Mouse (Mus musculus): ENCODE measurements around the gene Gm21915.

Gm21915 gene

DNA sequence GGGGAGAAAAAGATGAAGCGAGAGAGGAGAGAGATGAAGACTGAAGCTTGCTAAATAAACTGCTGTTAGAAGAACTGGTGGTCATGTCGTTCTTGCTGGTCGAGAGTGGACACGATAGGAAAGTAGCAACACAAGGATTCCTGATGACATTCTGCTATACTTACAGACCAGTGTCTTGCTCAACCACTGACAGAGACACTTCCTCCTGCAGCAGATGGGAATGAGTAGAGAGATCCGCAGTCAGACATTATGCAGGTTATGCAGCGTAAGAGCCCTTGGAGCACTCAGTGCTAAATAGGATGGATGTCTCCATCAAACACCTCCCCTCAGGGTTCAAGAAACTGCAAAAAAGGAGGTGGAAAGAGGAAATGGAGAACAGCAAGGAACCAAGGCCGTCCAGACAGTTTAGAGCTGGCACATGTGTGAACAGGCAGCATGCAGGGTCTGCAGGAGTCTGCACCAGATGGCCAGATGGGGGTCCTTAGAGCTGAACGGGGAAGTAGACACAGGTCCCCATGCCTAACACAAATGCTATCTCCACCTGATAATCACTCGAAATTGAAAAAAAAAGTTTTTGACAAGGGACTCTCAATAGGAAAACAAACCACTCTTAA lies 4.1 kb upstream of the Gm21915 start:
- no peak for DNase-seq (ENCODE audit: low spot score)

DNA sequence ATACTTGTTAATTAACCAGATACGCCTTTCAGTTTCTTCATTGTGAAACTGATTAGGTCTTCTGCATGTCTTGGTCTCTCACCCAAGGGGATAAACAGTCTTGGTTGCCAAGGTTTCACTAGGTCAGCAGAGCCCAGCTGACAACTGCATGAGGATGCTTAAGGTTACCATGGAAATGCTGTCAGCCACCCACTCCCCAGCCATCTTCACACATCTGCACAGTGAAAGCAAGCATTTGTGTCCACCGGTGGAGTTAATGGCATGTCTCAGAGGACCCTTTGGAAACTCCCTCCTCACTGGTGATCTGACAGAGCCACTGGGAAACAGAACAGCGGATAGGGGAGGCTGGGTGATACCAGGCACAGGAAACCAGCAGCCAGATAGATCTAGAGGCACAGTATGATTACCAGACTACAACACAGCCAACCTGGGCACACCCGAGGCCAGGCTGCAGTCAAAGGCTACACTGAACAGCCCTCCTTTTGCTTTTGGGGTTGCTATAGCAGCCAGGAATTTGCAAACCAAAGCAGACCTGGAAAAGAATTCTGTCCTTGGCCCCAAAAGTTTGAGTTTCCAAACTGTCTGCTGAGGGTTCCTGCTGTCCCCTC lies 1.0 kb downstream of the Gm21915 start:
- DNase-seq (ENCODE audit: low spot score) = no peak

DNA sequence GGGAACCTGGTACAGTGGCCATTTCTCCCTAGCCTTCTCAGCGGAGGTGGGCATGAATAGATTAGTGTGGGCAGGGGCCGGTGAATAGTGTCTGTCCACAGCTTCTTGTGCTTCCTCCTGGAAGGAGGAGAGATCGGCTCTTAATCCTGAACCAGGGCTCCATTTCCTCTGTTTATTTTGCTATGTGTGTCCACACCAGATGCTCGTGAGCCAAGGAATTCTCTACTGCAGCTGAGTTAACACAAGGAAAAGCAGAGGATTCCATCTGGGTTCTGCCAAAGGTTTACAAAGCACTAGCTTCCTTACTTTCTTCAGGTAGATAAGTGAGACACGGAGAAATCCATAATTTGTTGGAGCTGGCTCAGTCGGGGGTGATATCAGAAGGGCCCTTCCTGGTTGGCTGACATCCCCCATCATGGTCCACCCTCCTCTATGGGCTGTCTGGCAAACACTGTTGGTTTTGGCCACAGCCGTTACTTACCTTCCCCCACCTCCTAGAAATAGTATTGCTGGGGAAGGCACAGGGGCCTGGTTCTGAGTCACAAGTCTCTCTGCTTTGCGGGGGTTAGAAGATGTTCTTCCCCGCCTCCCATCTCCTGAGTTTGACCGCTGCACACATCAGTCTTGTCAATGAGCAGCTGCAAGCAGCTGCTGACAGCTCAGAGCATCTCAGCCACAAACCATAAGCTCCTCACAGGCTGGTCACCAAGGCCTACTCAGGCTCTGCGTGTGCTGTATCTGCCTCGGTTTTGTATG lies 5.0 kb downstream of the Gm21915 start:
- DNase-seq (ENCODE audit: low spot score) = no peak

DNA sequence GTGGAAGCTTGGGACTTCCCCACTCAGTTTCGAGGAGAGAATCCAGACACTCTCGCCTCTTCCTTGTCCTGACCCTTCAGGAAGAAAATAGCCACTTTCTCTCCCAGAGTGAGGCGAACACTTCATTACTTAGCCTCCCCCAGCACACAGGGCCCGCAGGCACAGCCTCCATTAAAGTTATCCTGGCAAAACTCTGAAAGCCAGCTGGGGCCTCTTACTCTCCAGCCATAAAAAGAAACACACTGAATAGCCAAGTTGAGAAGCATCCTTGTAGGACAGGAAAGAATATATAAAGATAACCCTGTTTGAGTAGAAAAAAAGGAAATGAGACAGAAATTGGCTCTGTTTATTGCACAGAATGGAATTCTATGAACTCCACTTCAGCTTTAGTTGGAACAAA lies 8.2 kb downstream of the Gm21915 start:
- DNase-seq (ENCODE audit: low spot score) = no peak

DNA sequence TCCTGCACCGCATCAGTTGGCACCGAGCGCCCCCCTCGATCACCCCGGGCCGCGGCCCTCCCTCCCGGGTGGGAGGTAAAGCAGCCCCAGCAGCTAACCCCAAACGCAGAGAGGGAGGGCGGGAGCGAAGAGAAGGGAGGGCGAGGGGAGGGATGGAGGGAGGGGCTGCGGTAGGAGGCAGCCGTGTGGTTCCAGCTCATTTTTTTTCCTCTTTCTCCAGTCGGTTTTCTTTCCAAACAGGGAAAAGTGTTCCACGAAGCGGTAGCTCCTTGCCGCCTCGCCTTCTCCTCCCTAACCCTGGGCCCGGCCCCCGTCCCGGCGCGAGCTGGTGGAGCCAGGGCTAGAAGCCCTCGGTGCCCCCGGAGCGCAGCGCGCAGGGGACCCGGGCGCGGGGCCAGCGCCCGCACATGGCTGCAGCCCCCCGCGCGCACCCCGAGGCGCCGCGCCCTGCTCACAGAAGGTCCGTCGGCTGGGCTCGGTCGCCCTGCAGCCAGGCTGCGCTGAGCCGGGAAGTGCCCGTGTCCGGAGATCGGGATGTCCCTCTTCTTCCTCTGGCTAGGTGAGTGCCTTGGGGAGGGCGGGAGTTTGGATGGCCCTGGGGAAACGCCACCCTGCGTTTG lies 15.5 kb downstream of the Gm21915 start, which contains the start of gene Clmp:
Gene Clmp, plus strand, starts transcription at position 162 of the 620 bp plus-strand sequence.
- DNase-seq (ENCODE audit: low spot score) = no peak

DNA sequence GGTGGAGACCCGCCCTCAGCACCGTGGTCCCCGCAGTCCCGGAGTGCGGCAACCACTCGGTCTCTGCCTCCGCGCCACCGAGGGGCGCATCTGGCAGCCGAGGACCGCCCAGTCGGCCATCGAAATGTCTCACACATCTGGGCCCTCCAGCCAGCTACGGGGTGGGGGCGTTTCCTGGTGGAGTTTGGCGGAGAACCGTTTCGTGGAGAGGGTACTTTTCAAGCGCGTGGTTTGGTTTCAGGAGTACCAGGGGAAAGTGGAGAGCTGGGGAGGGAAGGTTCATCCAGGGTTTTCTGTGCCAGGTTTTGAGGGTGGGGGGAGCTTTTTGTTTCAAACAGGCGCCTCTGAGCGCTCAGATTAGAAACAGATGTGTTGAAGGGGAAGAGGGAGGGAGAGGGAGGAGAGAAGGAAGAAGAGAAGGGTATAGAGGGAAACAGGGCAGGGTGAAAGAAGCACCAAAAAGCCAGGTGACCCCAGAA lies 16.0 kb downstream of the Gm21915 start:
- no peak for DNase-seq (ENCODE audit: low spot score)

DNA sequence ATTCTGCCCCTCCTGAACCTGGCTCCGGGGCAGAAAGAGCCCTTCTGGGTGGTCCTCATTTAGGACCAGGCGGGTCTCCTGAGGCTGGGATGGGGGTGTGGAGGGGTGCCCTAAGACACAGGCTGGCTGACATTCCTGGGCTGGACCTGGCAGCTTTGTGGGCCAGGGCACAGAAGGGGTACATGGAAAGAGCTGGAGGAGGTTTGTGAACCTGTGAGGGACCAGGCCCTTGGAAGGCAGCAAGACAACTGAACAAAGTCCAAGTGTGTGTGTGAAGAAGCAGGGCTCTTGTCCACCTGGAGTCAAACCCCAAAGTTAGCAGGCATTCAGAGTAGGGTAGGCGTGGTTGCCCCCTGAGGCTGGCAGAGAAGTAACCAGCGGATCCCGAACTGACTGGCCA lies 16.6 kb downstream of the Gm21915 start:
- DNase-seq (ENCODE audit: low spot score) = no peak

DNA sequence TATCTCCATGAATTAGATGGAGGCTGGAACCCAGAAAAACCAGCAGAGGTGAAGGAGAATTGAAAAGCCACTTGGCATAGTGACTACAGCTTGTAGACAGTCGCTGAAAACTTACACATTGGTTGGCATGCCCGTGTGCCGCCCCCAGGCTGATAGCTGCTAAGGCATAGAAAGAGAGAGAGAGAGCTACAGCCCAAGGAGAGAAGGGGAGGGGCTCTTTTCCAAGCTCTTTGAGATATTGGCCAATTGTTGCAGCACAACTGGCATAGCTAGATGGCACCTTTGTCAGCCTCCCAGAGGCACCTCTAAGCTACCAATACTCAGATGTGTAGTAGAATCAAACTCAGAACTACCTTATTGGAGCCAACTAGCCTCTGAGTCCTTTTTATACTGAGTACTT lies 17.1 kb downstream of the Gm21915 start:
- no peak for DNase-seq (ENCODE audit: low spot score)

DNA sequence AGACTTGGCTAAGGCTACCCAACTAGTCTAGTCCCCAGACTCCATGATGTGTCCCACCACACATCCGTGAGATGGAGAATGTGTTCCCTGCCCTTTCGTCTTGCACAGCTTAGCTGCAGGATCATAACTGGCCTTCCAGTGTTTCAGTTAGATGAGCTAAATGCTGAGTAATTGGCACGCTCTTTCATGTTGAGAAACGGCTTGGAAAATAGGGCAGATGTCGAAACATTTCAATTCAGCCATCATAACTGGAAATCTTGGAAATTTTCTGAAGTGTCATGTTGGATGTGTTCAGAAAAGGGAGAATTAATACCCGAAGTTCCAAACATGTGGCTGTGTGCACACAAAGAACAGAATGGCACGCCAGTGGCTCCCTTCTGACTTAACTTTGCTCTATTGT lies 20.1 kb downstream of the Gm21915 start:
- DNase-seq (ENCODE audit: low spot score) = no peak

DNA sequence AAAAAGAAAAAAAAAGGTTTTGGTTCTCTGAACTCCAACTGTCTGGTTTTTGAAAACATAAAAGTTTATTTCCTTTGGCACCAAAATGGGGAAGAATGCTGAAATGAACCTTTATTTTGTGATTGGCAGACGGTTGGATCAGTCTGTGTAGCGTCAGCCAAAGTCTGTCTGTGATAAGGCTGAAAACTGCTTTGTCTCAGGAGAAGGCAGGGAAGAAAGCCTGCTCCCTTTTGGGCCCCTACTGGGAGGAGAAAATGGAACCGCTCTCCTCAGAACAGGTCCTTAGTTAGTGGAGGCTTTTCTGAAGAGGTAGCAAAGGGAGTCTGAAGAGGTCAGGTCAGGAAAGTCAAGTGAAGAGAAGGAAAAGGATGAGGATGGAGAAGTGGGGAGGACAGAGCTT lies 22.6 kb downstream of the Gm21915 start:
- no peak for DNase-seq (ENCODE audit: low spot score)

DNA sequence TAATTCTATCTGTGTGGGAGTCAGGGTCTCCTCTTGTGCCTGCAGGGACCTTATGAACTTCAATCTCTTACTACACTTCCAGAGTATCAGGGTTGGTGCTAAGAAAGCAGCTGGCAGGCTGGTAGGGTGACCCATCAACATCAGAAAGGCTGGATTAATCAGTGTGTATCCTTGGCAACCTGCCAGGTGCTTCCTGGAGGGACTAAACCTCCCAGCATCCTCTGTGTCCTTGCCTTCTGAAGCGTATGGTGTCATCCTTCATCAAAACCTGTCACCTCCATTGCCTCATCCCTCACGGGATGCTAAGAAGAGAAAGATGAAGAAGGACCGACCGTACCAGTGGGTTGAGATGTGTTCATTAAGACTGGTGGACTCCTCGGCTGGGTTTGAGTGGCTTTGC lies 23.4 kb downstream of the Gm21915 start:
- no peak for DNase-seq (ENCODE audit: low spot score)

DNA sequence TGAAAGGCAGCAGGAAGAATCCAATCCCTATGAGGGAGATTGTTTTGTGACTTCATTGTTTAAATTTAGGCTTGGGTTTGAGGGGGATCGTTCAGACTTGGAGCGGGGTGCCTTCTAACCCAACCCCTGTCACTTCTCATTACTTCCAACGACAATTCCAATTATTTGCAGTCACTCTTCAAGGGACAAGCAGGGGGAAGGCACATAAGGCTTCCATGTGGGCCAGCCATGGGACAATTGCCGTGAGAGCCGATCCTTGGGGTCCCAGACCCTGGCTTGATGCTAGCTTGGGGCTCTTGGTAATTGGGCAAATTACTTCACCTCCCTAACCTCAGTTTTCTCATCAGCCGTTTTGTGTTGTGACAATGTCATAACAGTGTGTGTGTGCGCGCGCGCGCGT lies 23.9 kb downstream of the Gm21915 start:
- DNase-seq (ENCODE audit: low spot score) = no peak

DNA sequence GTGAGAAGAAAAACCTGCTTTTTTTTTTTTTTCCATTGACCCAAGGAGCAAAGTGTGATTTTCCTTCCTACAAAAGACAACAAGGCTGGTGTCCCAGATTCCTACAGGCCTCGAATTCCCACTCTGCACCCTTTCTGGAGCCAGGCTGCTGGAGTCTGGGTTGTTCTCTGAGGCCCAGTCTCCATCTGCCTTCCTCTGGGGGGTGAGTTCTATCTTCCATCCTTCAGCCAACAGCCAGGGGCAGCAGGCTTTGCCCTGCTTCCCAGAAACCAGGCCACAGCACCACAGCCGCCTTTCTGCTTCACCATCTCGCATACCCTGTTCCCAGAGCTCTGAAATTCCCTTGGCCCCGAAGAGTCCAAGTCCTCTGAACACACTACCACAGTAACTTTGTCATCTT lies 25.7 kb downstream of the Gm21915 start:
- DNase-seq (ENCODE audit: low spot score) = no peak

DNA sequence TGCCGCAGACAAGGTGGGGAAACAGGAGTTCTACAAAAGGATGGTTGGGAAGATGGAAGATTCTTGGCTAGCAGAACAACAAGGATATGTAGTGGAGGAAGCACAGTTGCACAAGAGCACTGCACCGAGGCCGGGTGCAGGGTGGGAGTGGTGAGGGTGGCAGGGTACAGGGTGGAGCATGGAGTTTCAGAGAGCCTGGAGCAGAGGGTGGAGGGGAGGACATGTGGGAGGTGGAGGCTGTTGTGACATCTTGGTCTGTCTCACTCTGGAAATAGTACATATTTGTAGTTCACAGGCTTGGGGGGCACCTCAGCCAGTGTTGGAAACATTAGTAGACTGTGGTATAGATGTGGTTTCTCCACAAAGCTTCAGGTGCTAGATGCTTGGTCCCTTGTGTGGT lies 28.8 kb downstream of the Gm21915 start:
- DNase-seq (ENCODE audit: low spot score) = no peak

DNA sequence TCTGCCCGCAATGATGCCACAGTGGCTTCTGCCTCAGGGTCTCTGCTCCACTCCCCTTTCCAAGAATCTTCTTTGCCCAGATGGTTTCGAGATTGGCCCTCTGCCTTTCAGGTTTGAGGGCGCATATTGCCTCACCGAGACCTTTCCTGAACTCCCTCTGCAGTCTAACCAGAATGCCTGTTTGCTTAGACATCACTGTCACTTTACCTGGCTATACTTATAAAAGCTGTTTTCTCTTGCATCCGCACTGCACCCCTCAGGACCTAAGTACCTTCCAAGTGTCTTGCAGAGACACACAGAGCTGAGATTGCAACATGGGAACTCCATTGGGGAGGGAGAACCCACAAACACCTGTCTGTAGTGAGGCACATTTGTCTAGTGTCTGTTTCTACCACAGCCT lies 29.8 kb downstream of the Gm21915 start:
- DNase-seq (ENCODE audit: low spot score) = no peak

DNA sequence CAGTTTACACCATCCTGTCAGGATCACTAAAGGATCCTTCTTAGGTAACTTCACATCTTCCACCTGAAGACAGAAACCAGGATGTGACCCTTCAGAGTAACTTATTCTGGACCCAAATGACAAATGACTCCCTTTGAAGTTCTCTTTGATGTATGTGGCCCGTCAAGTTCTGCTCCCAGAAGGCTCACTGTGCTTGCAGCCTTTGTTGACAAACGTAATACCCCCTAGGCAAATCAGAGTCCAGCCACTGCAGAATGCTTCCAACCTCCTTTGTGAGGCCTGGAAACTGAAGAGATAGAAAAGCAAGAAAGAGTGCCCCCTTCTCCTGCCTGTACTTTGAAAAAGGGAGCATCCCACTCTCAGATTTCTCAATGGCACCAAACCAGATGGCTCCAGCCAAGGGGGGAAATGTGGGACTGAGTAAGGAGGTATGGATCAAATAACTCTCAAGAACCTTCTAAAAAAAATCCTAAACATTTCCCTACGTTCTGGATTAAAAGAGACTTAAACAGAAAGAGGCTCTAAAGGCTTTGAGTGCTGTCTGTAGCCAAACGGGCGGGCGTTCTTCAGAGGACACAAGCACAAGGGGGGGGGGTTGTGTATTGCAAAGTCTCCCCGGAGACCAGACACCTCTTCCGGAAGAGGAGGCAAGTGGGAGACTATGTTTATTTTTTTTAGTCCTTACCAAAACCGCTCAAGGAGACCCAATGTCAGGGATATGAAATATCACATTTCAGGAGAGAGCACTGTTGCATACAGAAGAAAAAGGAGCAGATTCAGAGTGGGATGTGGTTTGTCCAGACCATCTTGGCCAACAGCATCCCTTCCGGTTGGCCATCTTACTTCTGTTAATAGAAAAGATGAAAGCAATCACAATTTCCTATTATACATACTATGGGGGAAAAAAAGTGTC lies 34.2 kb downstream of the Gm21915 start:
- DNase-seq (ENCODE audit: low spot score) = no peak

DNA sequence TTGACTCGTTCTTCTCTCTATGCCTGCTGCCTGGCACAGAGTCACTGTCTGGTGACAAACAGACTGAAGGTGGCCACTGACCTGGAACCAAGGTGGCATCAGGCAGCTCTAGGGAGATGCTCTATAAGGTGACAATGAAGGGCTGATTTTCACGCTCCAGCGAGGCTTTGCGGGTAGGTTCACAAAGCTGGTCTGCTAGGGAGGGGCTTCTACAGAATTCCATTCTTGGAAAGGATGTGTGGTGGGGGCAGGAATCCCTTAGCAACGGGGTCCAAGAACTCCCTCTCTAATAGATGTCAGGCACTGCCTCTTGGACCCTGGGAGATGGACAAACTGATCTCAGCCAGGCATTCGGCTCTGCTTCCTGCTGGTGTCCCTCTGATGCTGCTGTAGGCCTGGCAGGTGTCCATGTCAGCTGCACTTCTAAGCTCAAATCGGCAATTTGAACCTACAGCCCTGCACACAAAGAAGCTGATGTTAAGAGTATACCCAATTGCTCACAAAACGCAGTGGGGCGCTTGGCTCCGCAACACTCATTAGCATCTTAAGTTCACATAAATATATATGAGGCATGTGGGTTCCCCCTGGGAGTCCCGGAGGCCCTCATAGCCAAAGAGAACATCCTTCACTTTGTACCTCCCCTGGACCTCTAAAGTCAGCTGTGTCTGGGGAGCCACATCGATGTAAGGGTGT lies 38.2 kb downstream of the Gm21915 start:
- DNase-seq (ENCODE audit: low spot score) = no peak

DNA sequence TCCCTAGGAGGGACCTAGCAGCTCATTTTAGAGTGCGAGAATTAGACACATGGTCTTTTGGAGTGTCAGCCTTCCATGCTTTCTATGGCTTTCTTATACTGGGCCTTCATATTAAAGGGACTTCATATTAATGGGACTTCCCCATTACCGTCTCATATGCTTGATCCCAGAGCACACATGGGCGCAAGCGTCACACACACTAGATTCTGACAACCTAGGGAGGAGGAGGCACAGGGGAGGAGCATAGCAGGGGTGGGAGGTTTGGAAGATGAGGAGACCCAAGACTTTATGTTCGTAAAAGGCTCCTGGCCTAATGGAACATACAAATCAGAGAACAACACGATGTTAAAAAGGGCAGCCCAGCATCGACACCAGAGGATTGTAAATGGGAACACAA lies 38.7 kb downstream of the Gm21915 start:
- no peak for DNase-seq (ENCODE audit: low spot score)

DNA sequence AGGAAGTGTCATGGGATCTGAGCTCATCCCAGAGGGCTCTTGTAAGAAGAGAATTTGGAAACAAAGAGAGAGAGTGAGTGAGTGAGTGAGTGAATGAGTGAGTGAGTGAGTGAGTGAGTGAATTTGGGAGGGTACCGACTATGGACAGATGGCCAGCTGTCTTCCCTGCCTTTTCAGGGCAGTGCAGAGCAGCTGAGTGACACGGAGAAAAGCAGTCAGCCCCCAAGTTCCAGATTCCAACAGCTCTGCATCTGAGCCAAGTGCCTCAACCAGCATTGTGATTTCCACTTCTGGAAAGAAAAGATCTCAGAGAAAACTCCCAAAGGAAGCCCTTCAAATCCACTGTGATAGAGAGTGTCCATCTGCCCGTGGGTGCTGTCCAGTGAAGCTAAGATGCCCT lies 39.2 kb downstream of the Gm21915 start:
- no peak for DNase-seq (ENCODE audit: low spot score)

DNA sequence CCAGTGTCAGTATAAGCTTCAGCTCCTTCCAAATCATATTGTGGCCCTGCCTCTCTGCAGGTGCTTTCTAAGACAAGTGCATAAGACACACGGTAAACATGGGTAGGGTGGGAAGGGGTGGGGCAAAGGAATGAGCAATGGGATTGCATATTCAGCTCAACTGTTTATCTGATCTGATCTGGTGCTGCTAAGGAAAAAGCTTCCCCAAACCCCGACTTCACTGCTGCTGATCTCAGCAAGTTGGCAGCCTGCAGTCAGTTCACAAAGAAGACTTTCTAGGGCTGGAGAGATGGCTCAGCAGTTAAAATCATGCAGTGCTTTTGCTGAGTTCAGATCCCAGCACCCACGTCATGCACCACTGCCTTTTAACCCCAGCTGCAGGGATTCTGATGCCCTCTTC lies 39.6 kb downstream of the Gm21915 start:
- no peak for DNase-seq (ENCODE audit: low spot score)

DNA sequence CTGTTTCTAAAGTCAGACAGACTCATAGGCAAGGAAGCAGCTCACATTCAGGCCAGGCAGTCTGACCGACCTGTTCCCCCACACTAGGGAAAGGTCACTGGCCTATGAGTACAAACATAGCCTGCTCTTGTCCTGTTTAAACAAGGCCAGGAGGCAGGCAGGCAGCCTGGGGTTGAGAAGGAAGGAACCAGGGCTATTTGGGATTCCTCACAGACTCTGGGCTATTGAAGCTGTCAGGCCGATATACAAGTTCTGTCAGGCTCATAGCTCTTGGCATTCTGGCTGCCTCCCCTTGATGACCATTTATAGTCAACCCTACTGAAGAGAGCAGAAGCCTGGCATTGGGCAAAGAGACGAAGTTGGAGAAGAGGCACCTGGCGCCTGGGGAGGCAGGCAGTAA lies 41.2 kb downstream of the Gm21915 start:
- no peak for DNase-seq (ENCODE audit: low spot score)

All from c-Kit-positive CD71-positive TER-119-positive erythroid progenitor cells, embryonic 14.5 days (primary cell).